Mouse (Mus musculus): Measurements from ENCODE around the gene Atoh8.

DNA sequence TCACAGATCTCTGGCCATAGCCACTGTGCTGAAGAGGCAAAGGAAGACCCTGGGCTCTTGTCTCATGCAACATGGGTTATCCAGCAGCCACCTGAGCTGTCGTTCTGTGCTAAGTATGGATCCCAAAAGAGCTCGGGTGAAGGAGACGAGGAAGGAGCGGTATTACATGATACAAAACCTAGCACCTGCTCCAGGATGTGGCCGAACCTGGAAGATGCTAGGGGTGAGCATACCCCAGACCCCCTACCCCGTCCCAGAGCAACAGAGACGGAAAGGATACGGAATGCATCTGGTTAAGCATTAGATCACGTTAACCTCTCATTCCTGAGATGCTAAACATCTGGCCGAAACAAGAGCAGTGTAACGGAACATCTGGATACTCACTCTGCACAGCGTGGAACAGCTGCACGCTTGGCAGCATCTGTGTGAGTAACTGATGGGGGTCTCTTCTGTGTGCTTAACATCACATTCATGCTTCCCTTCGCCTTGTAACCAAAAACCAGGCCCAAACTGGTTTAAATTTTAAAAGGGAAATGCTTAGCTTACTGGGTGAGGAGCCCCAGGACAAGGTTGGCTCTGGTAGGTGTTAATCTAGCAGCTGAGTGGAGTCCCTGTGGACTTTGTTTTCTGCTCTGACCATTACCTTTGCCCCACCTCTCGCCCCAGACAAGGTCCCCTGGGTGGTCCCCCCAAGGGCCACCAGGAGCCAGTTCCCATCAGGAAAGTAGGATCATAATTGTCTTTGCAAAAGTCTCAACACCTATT, 13.0 kb upstream of the Atoh8 start:
- no peak for TF ChIP-seq POLR2A (IDR thresholded peaks at IDR 0.05; ENCODE audit: insufficient read depth, low read depth, low read length)
- no peak for TF ChIP-seq CTCF (IDR thresholded peaks at IDR 0.05)
- no peak for TF ChIP-seq EP300 (IDR thresholded peaks at IDR 0.05; ENCODE audit: insufficient read depth, low read depth, low read length)
